Mouse (Mus musculus) CH12F3 (cell line): Measurements from ENCODE around the gene Cbwd1.

Experiments
- in situ Hi-C: fragments of 300-500 bp; cut with MboI; formaldehyde crosslinking; loops from 2 replicates; pipeline ENCODE4 v1.14.3; 2020; ENCODE audit warnings: low sequenced_read_pairs

Cbwd1 gene

GRCm38 (mm10) chr19:24898737-24899577, 62.5 kb downstream of the Cbwd1 start:
- in situ Hi-C loops = no loop called here

GRCm38 (mm10) chr19:24897896-24898736, 63.3 kb downstream of the Cbwd1 start:
- in situ Hi-C loops = no loop called here

- in situ Hi-C loops = no loop called here
Measured at GRCm38 (mm10) chr19:24897006-24897895, 64.2 kb downstream of the Cbwd1 start.

GRCm38 (mm10) chr19:24896536-24896935, 64.9 kb downstream of the Cbwd1 start:
- in situ Hi-C loops = no loop called here

- in situ Hi-C loops = no loop called here
Measured at GRCm38 (mm10) chr19:24886888-24887287, 74.5 kb downstream of the Cbwd1 start.

- in situ Hi-C loops = no loop called here
Measured at GRCm38 (mm10) chr19:24885504-24885903, 75.9 kb downstream of the Cbwd1 start.

- in situ Hi-C loops = no loop called here
Measured at GRCm38 (mm10) chr19:24881237-24881636, 80.2 kb downstream of the Cbwd1 start.

GRCm38 (mm10) chr19:24875129-24875870, 86.1 kb downstream of the Cbwd1 start, which contains the start of gene Gm10053:
Gm10053 (plus strand) TSS chr19:24875686.
- in situ Hi-C loops = loop anchor here (10.0 kb wide), 1 partner anchor 590 kb away; the partner anchor contains the start of gene Fxn

GRCm38 (mm10) chr19:24873873-24874272, 87.5 kb downstream of the Cbwd1 start:
- in situ Hi-C loops = loop anchor here (5.0 to 10.0 kb wide), 2 partner anchors 167 to 589 kb away; partner anchors contain the start of gene Fxn

- in situ Hi-C loops = loop anchor here (5.0 to 10.0 kb wide), 2 partner anchors 164 to 586 kb away; partner anchors contain the start of gene Fxn
Measured at GRCm38 (mm10) chr19:24871037-24871635, 90.3 kb downstream of the Cbwd1 start.
